Mouse (Mus musculus) neural tube, embryonic 11.5 days (tissue): Measurements from ENCODE around the gene Iqschfp. TPM values are rescaled to one million over a fixed set of nuclear protein-coding genes. Genes with fewer than 3 reads are reported as not detected.

ENCODE experiments used
- polyA plus RNA-seq: library from polyadenylated mRNA; unstranded; fragments of >200 nt; fragmentation: Nextera tagmentation; extraction: Ambion mirVana; gene quantifications from 2 replicates; pipeline ENCODE4 v1.2.1, GENCODE M21; 2014

Gene Iqschfp
- polyA plus RNA-seq, 1 experiment from 2014 or later: 0.37 TPM

Other genes starting within 250 kb of the Iqschfp start
- gene Iqcj, start within 50 bp of the Iqschfp start, polyA plus RNA-seq: not detected in 2 replicates
- gene Schip1, start 172.6 kb downstream of the Iqschfp start, polyA plus RNA-seq: 85.5 and 87.2 TPM in 2 replicates